Mouse (Mus musculus): ENCODE measurements at regions not wholly inside any gene's neighbourhood (a gene's known extent, or its start where the extent isn't known, plus 50 kb on each side); places are given as distances from the start of the nearest gene placed in this dataset.

- peak; percentile 73 for DNase-seq (ENCODE audit: low spot score)
- Histone ChIP-seq H3K36me3 (ENCODE audit: control insufficient read depth, insufficient read depth, low read length) (no peaks in the 10 kb centered on the region), H3K9me3 (ENCODE audit: control insufficient read depth, low read length) (no peaks in the 10 kb centered on the region), H3K27ac (replicated peaks; ENCODE audit: low read depth, low read length) (no peak overlapping the region), H3K27me3 (replicated peaks; ENCODE audit: control insufficient read depth, insufficient read depth, low read length) (peaks cover 4% of the 10 kb centered on the region; the same call in 1 of the 2 replicates), H3K4me3 (ENCODE audit: low read depth, low read length) (no peak overlapping the region), H3K9ac (ENCODE audit: low read depth, low read length) (no peak overlapping the region), H3K4me1 (ENCODE audit: control insufficient read depth, insufficient read depth, low read length) (peaks cover 10% of the 10 kb centered on the region), H3K4me2 (ENCODE audit: low read depth, low read length) (0 out of 2 replicates have a peak overlapping the region, but pooled peaks have one; percentile 8)
- ATAC-seq (ENCODE audit: low read depth): peak; percentile 69
- 17% methylated on average over 15 of the region's 15 CpGs for WGBS
Measured at GRCm38 (mm10) chr11:84760622-84761196, 58.6 kb downstream of the Mrm1 start.

GRCm38 (mm10) chr11:84759478-84759986 lies 59.8 kb downstream of the Mrm1 start:
- Histone ChIP-seq H3K9me3 (ENCODE audit: control insufficient read depth, low read length) (no peaks in the 10 kb centered on the region), H3K36me3 (ENCODE audit: control insufficient read depth, insufficient read depth, low read length) (no peaks in the 10 kb centered on the region), H3K9ac (ENCODE audit: low read depth, low read length) (no peak overlapping the region; the same call in 1 of the 2 replicates), H3K27me3 (replicated peaks; ENCODE audit: control insufficient read depth, insufficient read depth, low read length) (peaks cover 4% of the 10 kb centered on the region; the same call in 1 of the 2 replicates), H3K4me2 (ENCODE audit: low read depth, low read length) (no peak overlapping the region), H3K4me1 (ENCODE audit: control insufficient read depth, insufficient read depth, low read length) (peaks cover 3% of the 10 kb centered on the region), H3K4me3 (ENCODE audit: low read depth, low read length) (no peak overlapping the region), H3K27ac (replicated peaks; ENCODE audit: low read depth, low read length) (no peak overlapping the region)
- WGBS: 78% methylated on average over 5 of the region's 5 CpGs
- no peak for DNase-seq (ENCODE audit: low spot score)
- ATAC-seq (ENCODE audit: low read depth): no peak

GRCm38 (mm10) chr11:84752007-84752406 lies 67.3 kb downstream of the Mrm1 start:
- 81% methylated on average over 6 of the region's 6 CpGs for WGBS
- Histone ChIP-seq H3K4me3 (ENCODE audit: low read depth, low read length) (no peak overlapping the region), H3K27ac (replicated peaks; ENCODE audit: low read depth, low read length) (no peak overlapping the region), H3K36me3 (ENCODE audit: control insufficient read depth, insufficient read depth, low read length) (no peaks in the 10 kb centered on the region), H3K9ac (ENCODE audit: low read depth, low read length) (no peak overlapping the region), H3K4me1 (ENCODE audit: control insufficient read depth, insufficient read depth, low read length) (peaks cover 4% of the 10 kb centered on the region; the same call in 1 of the 2 replicates), H3K27me3 (replicated peaks; ENCODE audit: control insufficient read depth, insufficient read depth, low read length) (no peaks in the 10 kb centered on the region), H3K9me3 (ENCODE audit: control insufficient read depth, low read length) (no peaks in the 10 kb centered on the region), H3K4me2 (ENCODE audit: low read depth, low read length) (no peak overlapping the region)
- DNase-seq (ENCODE audit: low spot score): no peak
- no peak for ATAC-seq (ENCODE audit: low read depth)

GRCm38 (mm10) chr11:84749490-84750349 lies 69.6 kb downstream of the Mrm1 start:
- no peak overlapping the region for H3K9ac ChIP-seq (ENCODE audit: low read depth, low read length)
- WGBS: 33% methylated on average over 11 of the region's 12 CpGs
- peaks cover 4% of the 10 kb centered on the region; the same call in 1 of the 2 replicates for H3K4me1 ChIP-seq (ENCODE audit: control insufficient read depth, insufficient read depth, low read length)
- no peaks in the 10 kb centered on the region for H3K9me3 ChIP-seq (ENCODE audit: control insufficient read depth, low read length)
- no peak overlapping the region for H3K27ac ChIP-seq (replicated peaks; ENCODE audit: low read depth, low read length)
- no peak overlapping the region for H3K4me3 ChIP-seq (ENCODE audit: low read depth, low read length)
- H3K36me3 ChIP-seq (ENCODE audit: control insufficient read depth, insufficient read depth, low read length): no peaks in the 10 kb centered on the region
- no peak overlapping the region for H3K4me2 ChIP-seq (ENCODE audit: low read depth, low read length)
- DNase-seq (ENCODE audit: low spot score) (peak; percentile 59), ATAC-seq (ENCODE audit: low read depth) (peak; percentile 44; the same call in 1 of the 2 replicates)
- H3K27me3 ChIP-seq (replicated peaks; ENCODE audit: control insufficient read depth, insufficient read depth, low read length): no peaks in the 10 kb centered on the region

GRCm38 (mm10) chr11:84738769-84739589 lies 80.3 kb downstream of the Mrm1 start:
- Histone ChIP-seq H3K27ac (replicated peaks; ENCODE audit: low read depth, low read length) (no peak overlapping the region), H3K4me1 (ENCODE audit: control insufficient read depth, insufficient read depth, low read length) (no peaks in the 10 kb centered on the region), H3K9me3 (ENCODE audit: control insufficient read depth, low read length) (no peaks in the 10 kb centered on the region), H3K9ac (ENCODE audit: low read depth, low read length) (no peak overlapping the region), H3K4me2 (ENCODE audit: low read depth, low read length) (no peak overlapping the region), H3K4me3 (ENCODE audit: low read depth, low read length) (no peak overlapping the region), H3K27me3 (replicated peaks; ENCODE audit: control insufficient read depth, insufficient read depth, low read length) (no peaks in the 10 kb centered on the region), H3K36me3 (ENCODE audit: control insufficient read depth, insufficient read depth, low read length) (no peaks in the 10 kb centered on the region)
- 8% methylated on average over 17 of the region's 17 CpGs for WGBS
- no peak for ATAC-seq (ENCODE audit: low read depth)
- DNase-seq (ENCODE audit: low spot score): no peak

GRCm38 (mm10) chr11:84738128-84738527 lies 81.2 kb downstream of the Mrm1 start:
- no peaks in the 10 kb centered on the region for H3K4me1 ChIP-seq (ENCODE audit: control insufficient read depth, insufficient read depth, low read length)
- H3K9me3 ChIP-seq (ENCODE audit: control insufficient read depth, low read length): no peaks in the 10 kb centered on the region
- H3K4me3 ChIP-seq (ENCODE audit: low read depth, low read length): no peak overlapping the region
- no peak overlapping the region for H3K4me2 ChIP-seq (ENCODE audit: low read depth, low read length)
- H3K36me3 ChIP-seq (ENCODE audit: control insufficient read depth, insufficient read depth, low read length): no peaks in the 10 kb centered on the region
- H3K27me3 ChIP-seq (replicated peaks; ENCODE audit: control insufficient read depth, insufficient read depth, low read length): no peaks in the 10 kb centered on the region
- DNase-seq (ENCODE audit: low spot score) (no peak), ATAC-seq (ENCODE audit: low read depth) (no peak)
- no peak overlapping the region for H3K9ac ChIP-seq (ENCODE audit: low read depth, low read length)
- 60% methylated on average over 3 of the region's 3 CpGs for WGBS
- no peak overlapping the region for H3K27ac ChIP-seq (replicated peaks; ENCODE audit: low read depth, low read length)

GRCm38 (mm10) chr11:84731890-84732289 lies 87.4 kb downstream of the Mrm1 start:
- H3K9me3 ChIP-seq (ENCODE audit: control insufficient read depth, low read length): no peaks in the 10 kb centered on the region
- no peaks in the 10 kb centered on the region for H3K27me3 ChIP-seq (replicated peaks; ENCODE audit: control insufficient read depth, insufficient read depth, low read length)
- H3K4me1 ChIP-seq (ENCODE audit: control insufficient read depth, insufficient read depth, low read length): no peaks in the 10 kb centered on the region
- no peak overlapping the region for H3K9ac ChIP-seq (ENCODE audit: low read depth, low read length)
- DNase-seq (ENCODE audit: low spot score) (no peak), ATAC-seq (ENCODE audit: low read depth) (no peak)
- H3K27ac ChIP-seq (replicated peaks; ENCODE audit: low read depth, low read length): no peak overlapping the region
- 67% methylated on average over 6 of the region's 6 CpGs for WGBS
- no peak overlapping the region for H3K4me2 ChIP-seq (ENCODE audit: low read depth, low read length)
- no peaks in the 10 kb centered on the region for H3K36me3 ChIP-seq (ENCODE audit: control insufficient read depth, insufficient read depth, low read length)
- no peak overlapping the region for H3K4me3 ChIP-seq (ENCODE audit: low read depth, low read length)

GRCm38 (mm10) chr11:84730218-84730617 lies 89.1 kb downstream of the Mrm1 start:
- no peak overlapping the region for H3K9ac ChIP-seq (ENCODE audit: low read depth, low read length)
- no peaks in the 10 kb centered on the region for H3K27me3 ChIP-seq (replicated peaks; ENCODE audit: control insufficient read depth, insufficient read depth, low read length)
- no peak overlapping the region for H3K4me2 ChIP-seq (ENCODE audit: low read depth, low read length)
- 35% methylated on average over 8 of the region's 8 CpGs for WGBS
- no peak for ATAC-seq (ENCODE audit: low read depth)
- no peaks in the 10 kb centered on the region for H3K36me3 ChIP-seq (ENCODE audit: control insufficient read depth, insufficient read depth, low read length)
- H3K9me3 ChIP-seq (ENCODE audit: control insufficient read depth, low read length): no peaks in the 10 kb centered on the region
- H3K4me1 ChIP-seq (ENCODE audit: control insufficient read depth, insufficient read depth, low read length): no peaks in the 10 kb centered on the region
- no peak for DNase-seq (ENCODE audit: low spot score)
- no peak overlapping the region for H3K4me3 ChIP-seq (ENCODE audit: low read depth, low read length)
- no peak overlapping the region for H3K27ac ChIP-seq (replicated peaks; ENCODE audit: low read depth, low read length)

Data from embryonic facial prominence, embryonic 14.5 days (tissue).